Mouse (Mus musculus): Measurements from ENCODE around the gene Tjp3.

- TF ChIP-seq GATA1 (IDR thresholded peaks at IDR 0.05; ENCODE audit: borderline replicate concordance, low read length) (no peak), FLI1 (IDR thresholded peaks at IDR 0.05; ENCODE audit: low read length) (no peak)
Observed at GRCm38 (mm10) chr10:81323141-81323775, 31.9 kb upstream of the Tjp3 start.

All from megakaryocyte, embryonic 14.5 days (primary cell).